Mouse (Mus musculus): Measurements from ENCODE around the gene Sctr. TPM values are rescaled to one million over a fixed set of nuclear protein-coding genes. Genes with fewer than 3 reads are reported as not detected.

Gene Sctr
- total RNA-seq, 2 experiments from 2014 or later = 6.2 to 11.9 TPM

- DNase-seq = peak in 1 of 2 experiments; percentile 37
Observed at GRCm38 (mm10) chr1:120100456-120101226, 93.9 kb downstream of the Sctr start.

GRCm38 (mm10) chr1:120101227-120101609 is 94.5 kb downstream of the Sctr start:
- DNase-seq = no peak

GRCm38 (mm10) chr1:120105556-120105959 is 98.9 kb downstream of the Sctr start:
- peak in 1 of 2 experiments; percentile 27 for DNase-seq

- DNase-seq = no peak
Observed at GRCm38 (mm10) chr1:120109741-120110432, 103.2 kb downstream of the Sctr start.

- DNase-seq = no peak
Observed at GRCm38 (mm10) chr1:120111766-120112165, 105.1 kb downstream of the Sctr start.

GRCm38 (mm10) chr1:120112251-120113187 is 105.8 kb downstream of the Sctr start:
- DNase-seq = peak; percentile 33 to 34

Other genes starting within 250 kb of the Sctr start
- gene Ptpn4, start 169.3 kb upstream of the Sctr start, total RNA-seq (2021) = 10 to 100 TPM; 30.2 to 38.0 TPM
- 1 to 10 TPM; 7.2 to 7.4 TPM for gene Tmem177, start 93.7 kb upstream of the Sctr start, total RNA-seq (2021)
- under 1 TPM; 0.16 to 0.40 TPM for gene Cfap221, start 9.7 kb upstream of the Sctr start, total RNA-seq (2021)
- gene Tmem37, start 67.2 kb downstream of the Sctr start, total RNA-seq (2021) = 10 to 100 TPM in 1 of 2 experiments, 1 to 10 TPM in 1; 9.5 to 14.5 TPM
- gene Dbi, start 114.2 kb downstream of the Sctr start, total RNA-seq (2021) = 1,000 to 10,000 TPM in 1 of 2 experiments, 100 to 1,000 TPM in 1; 862 to 1,322 TPM
- gene 3110009E18Rik, start 114.3 kb downstream of the Sctr start, total RNA-seq (2021) = 10 to 100 TPM; 10.6 to 12.1 TPM

All from adrenal gland, postnatal 36 days (tissue).